Mouse (Mus musculus) limb, embryonic 12.5 days (tissue): Measurements from ENCODE around the gene Cyth3. TPM values are rescaled to one million over a fixed set of nuclear protein-coding genes. Genes with fewer than 3 reads are reported as not detected.

Experiments used
- polyA plus RNA-seq: library from polyadenylated mRNA; unstranded; fragments of >200 nt; fragmentation: Nextera tagmentation; extraction: Ambion mirVana; gene quantifications from 2 replicates; pipeline ENCODE4 v1.2.1, GENCODE M21; 2016

Cyth3 gene
- polyA plus RNA-seq, 1 experiment from 2014 or later, result 53.2 TPM

Other genes starting within 250 kb of the Cyth3 start
- gene Kdelr2, start 218.6 kb upstream of the Cyth3 start, polyA plus RNA-seq, result 288 and 297 TPM in 2 replicates
- gene Daglb, start 157.9 kb upstream of the Cyth3 start, polyA plus RNA-seq, result 10.5 and 11.1 TPM in 2 replicates
- 400 and 444 TPM in 2 replicates for gene Rac1, start 94.4 kb upstream of the Cyth3 start, polyA plus RNA-seq
- gene Usp42, start 109.8 kb downstream of the Cyth3 start, polyA plus RNA-seq, result 32.4 and 34.4 TPM in 2 replicates
- gene Eif2ak1, start 195.3 kb downstream of the Cyth3 start, polyA plus RNA-seq, result 47.2 and 49.5 TPM in 2 replicates